ENCODE assay signal across 18 mouse cellular contexts in genomic region chr10:20666655-20667054, GRCm38 (mm10).
"Had no signal": no experiment of that assay in that cellular context is flagged by ENCODE, and none has a peak within 500 bp of the region (broad histone marks: within the 10 kb centered on the region; RNA-seq: fewer than 3 reads in every experiment).

No protein-coding gene starts in this region.

- H3K4me3 ChIP-seq: kidney, embryonic 15.5 days; limb, embryonic 13.5 days; liver, embryonic 12.5 days; lung, embryonic 15.5 days; megakaryocyte, embryonic 14.5 days; midbrain, embryonic 12.5 days; neural tube, embryonic 13.5 days; stomach, embryonic 15.5 days had no signal

- H3K9ac ChIP-seq: kidney, embryonic 15.5 days; limb, embryonic 13.5 days; liver, embryonic 12.5 days; lung, embryonic 15.5 days; midbrain, embryonic 12.5 days; neural tube, embryonic 13.5 days; stomach, embryonic 15.5 days had no signal

- H3K9me3 ChIP-seq: kidney, embryonic 15.5 days; limb, embryonic 13.5 days; liver, embryonic 12.5 days; lung, embryonic 15.5 days; neural tube, embryonic 13.5 days; stomach, embryonic 15.5 days had no signal

- ATAC-seq: liver, embryonic 12.5 days; midbrain, embryonic 16.5 days had no signal

- H3K36me3 ChIP-seq: kidney, embryonic 15.5 days; limb, embryonic 13.5 days; liver, embryonic 12.5 days; lung, embryonic 15.5 days; midbrain, embryonic 12.5 days; neural tube, embryonic 13.5 days; stomach, embryonic 15.5 days had no signal

- H3K27me3 ChIP-seq: kidney, embryonic 15.5 days; limb, embryonic 13.5 days; liver, embryonic 12.5 days; lung, embryonic 15.5 days; megakaryocyte, embryonic 14.5 days; midbrain, embryonic 12.5 days; neural tube, embryonic 13.5 days; stomach, embryonic 15.5 days had no signal

- H3K4me1 ChIP-seq: liver, embryonic 12.5 days; neural tube, embryonic 13.5 days; stomach, embryonic 15.5 days had no signal

- DNase-seq: kidney, adult 18-20 months; kidney, postnatal 14 days; left cerebral cortex, postnatal 4 days; lung, postnatal 14 days; retina, postnatal 1 day; right cerebral cortex, postnatal 4 days; spleen, adult 18-20 months; thymus, adult 2 months; thymus, postnatal 25 days had no signal

- H3K4me2 ChIP-seq: kidney, embryonic 15.5 days; limb, embryonic 13.5 days; liver, embryonic 12.5 days; lung, embryonic 15.5 days; midbrain, embryonic 12.5 days; neural tube, embryonic 13.5 days; stomach, embryonic 15.5 days had no signal

- H3K27ac ChIP-seq: kidney, embryonic 15.5 days; limb, embryonic 13.5 days; liver, embryonic 12.5 days; lung, embryonic 15.5 days; midbrain, embryonic 12.5 days; neural tube, embryonic 13.5 days; stomach, embryonic 15.5 days had no signal
